Mouse (Mus musculus): Measurements from ENCODE around the gene Cd300lb.
"Not testable (repeated sequence)": the region's sequence is repeated elsewhere in the genome, so short reads cannot be mapped to it uniquely, and the experiment has no call there.

Cd300lb gene

GRCm38 (mm10) chr11:114934144-114934543 is at the start of gene Cd300lb:
Cd300lb (minus strand) TSS chr11:114934386.
- DNase-seq = no peak

DNA sequence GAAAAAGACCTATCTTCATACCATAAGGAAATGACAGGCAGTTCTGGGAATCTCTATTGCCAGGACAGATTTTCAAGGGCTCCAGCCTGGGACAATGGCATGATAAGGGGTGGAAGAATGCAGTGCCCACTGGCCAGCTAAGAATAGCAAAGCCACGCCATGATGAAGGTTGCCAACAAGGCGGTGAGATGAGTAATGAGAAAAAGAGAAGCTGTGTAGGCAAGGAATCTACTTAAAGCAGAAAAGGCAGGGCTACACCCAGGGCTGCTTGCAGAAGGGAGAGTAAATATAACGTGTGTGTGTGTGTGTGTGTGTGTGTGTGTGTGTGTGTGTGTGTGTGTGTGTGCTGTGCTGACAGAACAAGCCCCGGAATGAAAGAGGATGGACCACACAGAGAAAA is 47.7 kb upstream of the Cd300lb start:
- no peak for DNase-seq

- DNase-seq = no peak
Observed at GRCm38 (mm10) chr11:114972726-114973125, 38.5 kb upstream of the Cd300lb start.

DNA sequence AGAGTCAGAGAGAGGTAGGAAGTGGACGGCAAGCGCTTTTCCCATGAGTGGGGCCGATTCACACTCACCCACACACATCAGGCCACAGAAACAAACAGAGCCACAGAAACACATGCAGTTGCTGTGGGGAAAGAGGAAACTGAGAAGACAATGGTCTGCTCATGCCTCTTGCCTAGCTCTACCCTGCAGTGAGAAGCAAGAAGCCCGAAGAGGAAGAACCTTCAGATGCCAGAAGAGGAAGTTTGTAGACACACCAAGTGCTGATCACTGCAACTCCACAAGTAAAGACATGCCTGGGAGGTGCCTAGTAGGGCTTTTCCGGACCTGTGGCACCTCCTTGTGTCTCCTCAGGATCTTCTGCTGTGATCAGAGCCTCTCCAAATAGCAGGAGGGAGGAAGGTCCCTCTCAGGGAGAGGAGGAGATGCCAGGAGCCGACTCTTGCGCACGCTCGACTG is 34.6 kb upstream of the Cd300lb start, which contains the start of gene Cd300c:
Gene Cd300c, minus strand, starts transcription at position 406 of the 456 bp plus-strand sequence.
- no peak for DNase-seq

DNA sequence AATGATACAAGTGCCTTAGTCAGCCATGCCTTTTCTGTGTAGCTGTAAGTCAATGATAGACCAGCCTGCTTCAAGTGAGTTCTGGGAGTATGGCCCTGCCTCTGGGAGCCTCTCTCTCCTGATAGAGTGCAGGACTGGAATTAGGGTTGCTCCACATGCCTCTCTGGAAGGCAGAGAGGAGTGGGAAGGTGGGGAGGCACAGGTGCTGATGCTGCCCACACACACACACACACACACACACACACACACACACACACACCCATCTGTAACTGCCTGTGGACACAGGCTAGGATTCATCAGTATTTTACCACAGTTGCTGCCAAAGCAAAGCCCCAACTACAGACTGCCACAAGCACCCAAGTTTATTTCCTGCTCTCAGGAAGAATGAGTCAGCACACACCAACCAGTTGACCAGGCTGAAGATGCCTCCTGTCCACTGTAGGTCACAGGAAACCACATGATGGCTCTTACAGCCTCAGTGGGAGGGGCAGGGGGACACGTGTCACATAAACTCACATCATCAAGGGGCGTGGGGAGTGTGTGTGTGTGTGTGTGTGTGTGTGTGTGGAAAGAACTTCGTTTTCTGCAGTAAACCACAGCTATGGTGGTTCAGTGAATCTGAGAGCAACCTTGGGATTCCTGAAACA is 31.1 kb upstream of the Cd300lb start:
- no peak for DNase-seq

- no peak for DNase-seq
Observed at GRCm38 (mm10) chr11:114960369-114960768, 26.2 kb upstream of the Cd300lb start.

- DNase-seq = no peak
Observed at GRCm38 (mm10) chr11:114933591-114933990, 595 bp downstream of the Cd300lb start.

DNA sequence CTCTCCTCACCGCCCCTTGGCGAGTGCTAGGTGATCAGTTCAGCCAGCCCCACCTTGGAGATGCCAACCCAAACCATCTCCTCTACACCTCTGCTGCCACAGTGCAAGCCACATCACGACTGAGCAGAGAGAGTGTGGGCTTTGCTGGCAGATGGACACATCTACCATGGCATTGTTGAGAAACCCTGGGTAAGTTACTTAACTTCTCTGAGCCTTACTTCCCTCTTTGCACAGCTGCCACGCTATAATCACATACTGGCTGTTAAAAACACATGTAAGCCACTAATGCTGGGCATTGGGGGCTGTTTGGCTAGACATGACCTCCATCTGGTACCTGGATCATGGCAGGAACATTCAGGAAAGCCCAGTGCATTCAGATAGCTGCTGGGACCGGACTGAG is 3.1 kb downstream of the Cd300lb start:
- no peak for DNase-seq

GRCm38 (mm10) chr11:114929581-114929980 is 4.6 kb downstream of the Cd300lb start:
- no peak for DNase-seq

- DNase-seq = no peak
Observed at GRCm38 (mm10) chr11:114923961-114924360, 10.2 kb downstream of the Cd300lb start.

- no peak for DNase-seq
Observed at GRCm38 (mm10) chr11:114922439-114922838, 11.7 kb downstream of the Cd300lb start.

GRCm38 (mm10) chr11:114917120-114917519 is 17.1 kb downstream of the Cd300lb start:
- no peak for DNase-seq

DNA sequence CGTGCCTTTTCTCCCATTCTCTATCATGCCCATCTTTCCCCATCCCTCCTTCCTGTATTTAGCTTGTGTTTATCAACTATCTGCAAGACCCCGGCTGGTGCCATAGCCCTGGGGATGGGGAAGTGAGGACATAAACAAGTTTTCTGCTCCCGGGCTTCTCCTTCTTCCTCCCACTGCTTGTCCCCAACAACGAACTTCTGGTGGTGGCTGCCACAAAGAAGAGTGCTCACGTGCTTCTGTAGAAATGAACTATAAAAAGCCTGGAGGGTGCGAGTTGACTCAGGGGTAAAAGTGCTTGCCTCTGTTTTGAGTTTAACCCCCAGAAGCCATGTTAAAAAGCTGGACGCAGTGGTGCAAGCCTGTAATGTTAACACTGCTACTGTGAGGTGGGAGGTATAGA is 19.2 kb downstream of the Cd300lb start:
- DNase-seq = no peak

GRCm38 (mm10) chr11:114912847-114913246 is 21.3 kb downstream of the Cd300lb start:
- DNase-seq = peak; percentile 45

DNA sequence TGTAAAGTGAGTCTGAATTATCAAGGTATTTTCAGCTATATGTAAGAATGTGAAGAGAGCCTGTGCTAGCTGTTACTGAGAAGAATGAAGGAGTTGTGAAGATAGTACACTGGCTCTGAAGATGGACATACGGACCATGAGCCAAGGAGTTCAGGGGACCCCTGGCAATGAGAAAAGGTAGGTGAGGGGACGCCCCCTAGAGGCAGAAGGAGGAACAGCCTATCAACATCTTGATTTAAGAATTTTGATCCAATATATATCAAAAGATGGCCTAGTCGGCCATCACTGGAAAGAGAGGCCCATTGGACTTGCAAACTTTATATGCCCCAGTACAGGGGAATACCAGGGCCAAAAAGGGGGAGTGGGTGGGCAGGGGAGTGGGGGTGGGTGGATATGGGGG is 24.6 kb downstream of the Cd300lb start:
- not testable (repeated sequence) for DNase-seq

GRCm38 (mm10) chr11:114908086-114908485 is 26.1 kb downstream of the Cd300lb start:
- no peak for DNase-seq

DNA sequence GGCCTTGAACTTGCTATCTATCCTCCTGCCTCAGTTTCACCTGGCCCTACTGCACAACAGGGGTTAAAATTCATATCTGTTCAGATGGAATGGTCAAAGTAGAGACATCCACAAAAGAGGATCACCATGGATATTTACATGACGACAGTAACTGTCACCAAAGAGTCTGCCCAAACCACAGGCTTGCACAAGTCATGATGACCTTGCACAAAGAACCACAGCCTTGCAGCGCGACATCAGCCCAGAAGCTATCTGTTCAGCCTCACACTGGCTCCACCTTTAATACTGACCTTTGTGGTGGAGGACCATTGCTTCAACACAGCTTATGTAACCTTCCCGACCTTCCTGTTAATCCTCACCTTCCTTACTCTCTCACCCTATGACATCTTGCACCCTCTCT is 26.6 kb downstream of the Cd300lb start:
- no peak for DNase-seq

DNA sequence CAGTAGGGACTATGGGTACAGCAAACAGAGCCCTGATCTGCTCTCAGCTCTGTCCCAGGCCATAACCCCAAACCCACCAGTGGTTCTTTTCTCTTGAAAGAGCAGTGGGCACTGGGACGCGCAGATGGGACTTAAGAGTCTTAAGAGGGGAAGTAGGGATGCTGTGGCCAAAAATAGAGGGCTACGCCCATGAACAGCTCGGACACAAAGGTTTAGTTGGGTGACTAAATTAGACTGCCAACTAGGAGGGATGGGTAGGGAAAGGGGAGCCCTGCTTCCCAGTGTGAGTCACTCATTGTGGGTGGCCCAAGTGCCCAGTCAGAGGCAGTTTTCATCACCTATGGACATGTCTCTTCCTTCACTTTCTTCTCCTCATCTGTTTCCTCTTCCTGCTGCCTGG is 31.0 kb downstream of the Cd300lb start:
- no peak for DNase-seq

GRCm38 (mm10) chr11:114898026-114898425 is 36.2 kb downstream of the Cd300lb start:
- DNase-seq = no peak

DNA sequence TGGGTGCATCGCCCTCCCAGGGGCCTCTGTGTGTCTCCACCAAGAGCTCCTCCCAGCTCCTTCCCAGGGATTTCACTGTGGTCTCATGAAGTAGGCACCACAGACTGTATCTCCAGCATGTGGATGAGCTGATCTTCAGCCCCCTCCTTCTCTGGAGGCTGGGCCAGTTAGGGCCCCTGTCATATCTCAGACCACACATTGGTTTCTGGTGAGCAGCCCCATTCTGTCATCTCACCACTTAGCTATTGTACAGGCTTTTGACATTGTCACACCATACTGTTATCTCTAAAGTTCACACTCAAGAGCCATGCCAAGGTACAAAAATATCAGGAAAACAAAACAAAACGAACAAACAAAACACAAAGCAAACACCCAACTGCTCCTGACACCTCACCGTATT is 38.1 kb downstream of the Cd300lb start:
- no peak for DNase-seq

GRCm38 (mm10) chr11:114890542-114890941 is 43.6 kb downstream of the Cd300lb start:
- no peak for DNase-seq

DNA sequence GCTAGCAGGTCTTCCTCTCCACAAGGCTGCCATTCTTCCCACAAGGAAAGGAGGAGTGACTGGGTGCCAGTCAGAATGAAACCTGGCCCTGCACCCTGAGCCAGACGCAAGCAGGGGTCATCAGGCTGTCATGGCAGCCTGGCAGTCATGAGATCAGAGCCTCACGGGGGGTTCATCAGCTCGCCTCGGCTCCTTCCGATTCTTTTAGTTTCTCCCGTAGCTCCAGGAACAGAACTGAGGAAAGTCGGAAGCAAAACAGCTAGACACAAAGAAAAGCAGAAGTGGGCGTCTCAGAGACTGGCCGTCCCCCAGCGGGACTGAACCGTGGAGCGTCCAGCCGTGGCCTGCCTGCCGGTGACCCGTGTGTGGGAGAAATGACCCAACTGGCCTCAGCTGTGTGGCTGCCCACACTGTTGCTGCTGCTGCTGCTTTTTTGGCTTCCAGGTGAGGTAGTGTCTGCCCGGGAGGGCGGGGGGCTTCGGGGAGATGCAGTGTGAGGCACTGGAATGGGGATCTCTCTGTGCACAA is 44.1 kb downstream of the Cd300lb start, which contains the start of gene Cd300a:
Gene Cd300a, plus strand, starts transcription at position 51 of the 528 bp plus-strand sequence.
- DNase-seq = no peak

DNA sequence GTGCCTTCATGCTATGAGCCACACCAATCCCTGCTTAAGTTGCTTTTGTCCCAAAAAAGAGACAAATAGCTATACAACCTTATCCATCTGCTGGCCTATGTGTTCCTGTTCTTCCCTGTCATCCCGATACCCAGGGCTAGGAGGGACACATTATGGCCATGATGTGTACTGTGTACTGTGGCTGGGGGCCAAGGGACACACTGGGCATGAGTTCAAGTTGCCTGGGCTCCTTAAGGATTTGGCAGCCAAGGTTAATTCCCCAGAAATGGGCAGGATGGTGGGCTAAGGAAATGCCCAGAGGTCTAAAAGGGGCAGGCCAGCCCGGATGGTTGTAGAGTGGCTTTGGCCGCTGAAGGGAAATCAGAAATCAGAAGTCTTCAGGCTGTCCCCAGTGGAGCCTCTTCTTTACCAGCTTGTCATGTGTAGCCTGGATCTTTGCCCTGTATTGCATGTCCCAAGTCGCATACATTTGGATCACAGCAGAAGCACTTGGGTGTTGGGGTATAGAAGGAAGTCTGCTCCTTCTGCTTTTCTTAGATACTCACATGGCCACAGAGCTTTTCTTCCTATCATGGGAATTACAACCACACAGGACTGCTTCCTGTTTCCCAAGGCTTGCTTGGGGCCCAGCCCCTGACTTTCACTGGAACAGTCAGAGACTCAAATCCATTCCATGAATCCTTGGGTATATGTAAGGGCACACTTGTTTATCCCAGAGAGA is 49.6 kb downstream of the Cd300lb start:
- DNase-seq = peak; percentile 59

DNA sequence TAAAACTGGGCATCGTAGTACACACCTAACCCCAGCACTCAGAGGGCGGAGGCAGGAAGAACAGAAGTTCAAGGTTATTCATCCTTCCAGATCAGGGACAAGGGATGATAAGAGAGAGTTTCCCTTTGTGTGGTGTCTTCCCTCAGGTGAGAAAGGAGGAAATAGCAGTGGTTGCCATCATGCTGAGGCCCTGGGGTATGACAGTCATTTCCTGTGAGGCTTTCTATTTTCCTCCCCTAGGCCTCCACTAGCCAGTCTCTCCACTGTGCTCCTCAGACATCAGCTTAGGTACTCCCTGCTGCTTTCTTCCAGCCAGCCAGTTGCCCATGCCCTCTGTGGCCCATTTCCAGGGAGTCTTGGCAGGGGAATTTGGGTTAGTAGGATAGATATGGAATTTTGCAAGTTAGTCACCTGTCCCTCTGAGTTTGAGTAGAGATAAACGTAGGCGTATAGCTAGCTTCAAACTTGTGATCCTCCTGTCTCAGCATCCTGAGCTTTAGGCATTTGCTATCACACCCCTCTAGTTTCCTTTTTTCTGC is 50.9 kb downstream of the Cd300lb start:
- no peak for DNase-seq

Data from kidney, adult 11 months (tissue).